In the genomic region with DNA sequence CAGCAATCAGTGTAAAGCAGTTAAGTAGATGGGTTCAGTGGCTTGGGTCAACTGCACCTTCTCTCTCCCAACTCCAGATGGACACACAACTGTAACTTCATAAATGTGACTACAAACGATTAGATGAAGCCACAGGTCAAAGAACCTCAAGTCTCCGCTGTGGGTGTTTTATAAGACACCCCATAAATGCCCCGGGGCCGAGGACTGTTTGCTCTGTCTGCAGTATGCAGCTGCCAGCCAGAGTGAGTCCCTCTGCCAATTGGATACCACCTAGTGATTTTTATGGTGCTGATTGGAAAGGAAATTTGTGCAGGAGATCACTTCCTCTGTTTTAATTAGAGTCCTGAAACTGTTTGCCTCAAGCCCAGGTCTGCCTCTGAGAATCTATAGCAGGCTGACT, we compare ENCODE assay signal across 23 mouse cellular contexts.
A peak's percentile ranks its signal among the peaks of the same experiment; 100 is the strongest.
DNase-seq lines count a peak whose midpoint lies in the region; ATAC-seq lines count a peak whose summit lies in the region.
"Had no signal": no experiment of that assay in that cellular context is flagged by ENCODE, and none has a peak within 500 bp of the region (broad histone marks: within the 10 kb centered on the region; RNA-seq: fewer than 3 reads in every experiment).

No protein-coding gene starts in this region.

- H3K9ac ChIP-seq in neural tube, embryonic 13.5 days, result no peak overlapping the region
- H3K9ac ChIP-seq in limb, embryonic 11.5 days (ENCODE audit: low read length), result no peak overlapping the region
- H3K9ac ChIP-seq: embryonic facial prominence, embryonic 12.5 days; forebrain, embryonic 13.5 days; forebrain, embryonic 15.5 days had no signal

- DNase-seq in neural tube, embryonic 10.5 days (ENCODE audit: extremely low spot score, low spot score), result no peak
- peak; percentile 61 for DNase-seq in forelimb bud, embryonic 11.5 days (ENCODE audit: low read depth, low spot score)
- peak; percentile 64 for DNase-seq in limb, embryonic 11.5 days (ENCODE audit: low spot score)
- DNase-seq in right cerebral cortex, postnatal 10 days (ENCODE audit: low spot score in 2 of 2), result no peak
- no peak for DNase-seq in gastrocnemius, postnatal 36 days
- DNase-seq: adrenal gland, adult 8-10 months; adrenal gland, postnatal 14 days; adrenal gland, postnatal 36 days; B cell, adult 2 months; cerebellum, adult 11-12 months; cerebellum, adult 2 months; cerebellum, adult 9-10 months; cerebellum, postnatal 10 days; cerebellum, postnatal 25 days had no signal

- 18% methylated on average over 4 of the region's 4 CpGs for WGBS in neural tube, embryonic 13.5 days
- 24% methylated on average over 4 of the region's 4 CpGs for WGBS in limb, embryonic 11.5 days

- H3K27ac ChIP-seq in neural tube, embryonic 13.5 days (replicated peaks), result no peak overlapping the region
- no peak overlapping the region for H3K27ac ChIP-seq in limb, embryonic 11.5 days (replicated peaks; ENCODE audit: low read depth, low read length)
- H3K27ac ChIP-seq: embryonic facial prominence, embryonic 10.5 days; embryonic facial prominence, embryonic 12.5 days; forebrain, embryonic 13.5 days; forebrain, embryonic 15.5 days had no signal

- peaks cover 38% of the 10 kb centered on the region for H3K4me1 ChIP-seq in neural tube, embryonic 13.5 days (replicated peaks)
- peaks cover 25% of the 10 kb centered on the region for H3K4me1 ChIP-seq in limb, embryonic 11.5 days (ENCODE audit: control insufficient read depth, insufficient read depth, low read length)

- ATAC-seq in neural tube, embryonic 13.5 days (ENCODE audit: low read depth), result no peak
- ATAC-seq in limb, embryonic 11.5 days (ENCODE audit: insufficient number of reproducible peaks, low FRiP score, low TSS enrichment, low read depth), result no peak; the same call in 1 of the 2 replicates
- ATAC-seq: activated CD4-positive, CD25-positive, alpha-beta regulatory T cell, adult 4 months; CD4-positive, CD25-positive, alpha-beta regulatory T cell, adult 4 months; forebrain, embryonic 13.5 days had no signal

- intact Hi-C loops in gastrocnemius, postnatal 36 days (cut with DNase I), result no loop called here

- no peaks in the 10 kb centered on the region for H3K36me3 ChIP-seq in neural tube, embryonic 13.5 days
- H3K36me3 ChIP-seq in limb, embryonic 11.5 days (ENCODE audit: control insufficient read depth, insufficient read depth, low read length), result no peaks in the 10 kb centered on the region
- H3K36me3 ChIP-seq: embryonic facial prominence, embryonic 10.5 days; embryonic facial prominence, embryonic 12.5 days; forebrain, embryonic 15.5 days; G1E had no signal

- H3K9me3 ChIP-seq in neural tube, embryonic 13.5 days, result no peaks in the 10 kb centered on the region
- H3K9me3 ChIP-seq in limb, embryonic 11.5 days (ENCODE audit: control insufficient read depth, low read length), result no peaks in the 10 kb centered on the region
- H3K9me3 ChIP-seq: embryonic facial prominence, embryonic 10.5 days; embryonic facial prominence, embryonic 12.5 days; forebrain, embryonic 13.5 days; forebrain, embryonic 15.5 days had no signal

- H3K4me3 ChIP-seq in neural tube, embryonic 13.5 days, result no peak overlapping the region
- H3K4me3 ChIP-seq in limb, embryonic 11.5 days (ENCODE audit: low read depth, low read length), result no peak overlapping the region
- H3K4me3 ChIP-seq: embryonic facial prominence, embryonic 10.5 days; embryonic facial prominence, embryonic 12.5 days; forebrain, embryonic 13.5 days; forebrain, embryonic 15.5 days had no signal

- peaks cover 85% of the 10 kb centered on the region for H3K27me3 ChIP-seq in neural tube, embryonic 13.5 days
- H3K27me3 ChIP-seq in limb, embryonic 11.5 days (ENCODE audit: control insufficient read depth, insufficient read depth, low read length), result no peaks in the 10 kb centered on the region
- H3K27me3 ChIP-seq: CH12.LX; embryonic facial prominence, embryonic 12.5 days; forebrain, embryonic 15.5 days had no signal

- H3K4me2 ChIP-seq in neural tube, embryonic 13.5 days, result peak overlapping the region; percentile 11; the same call in 1 of the 2 replicates
- H3K4me2 ChIP-seq in limb, embryonic 11.5 days (ENCODE audit: low read depth, severe bottlenecking), result 0 out of 2 replicates have a peak overlapping the region, but pooled peaks have one; percentile 3
- H3K4me2 ChIP-seq: embryonic facial prominence, embryonic 12.5 days; forebrain, embryonic 13.5 days; forebrain, embryonic 15.5 days had no signal

Comparison
In these comparisons a context has a peak if more than half of its experiments do, and no peak if none do; other contexts are left out.
1. DNase-seq: peak in forelimb bud, embryonic 11.5 days (single experiment) and limb, embryonic 11.5 days (single experiment); none in neural tube, embryonic 10.5 days (single experiment), right cerebral cortex, postnatal 10 days (0 of 2) and gastrocnemius, postnatal 36 days (0 of 2).